Mouse (Mus musculus) MN1 (cell line): Measurements from ENCODE around the gene Gm572.

Source experiments
- DNase-seq: peaks from one replicate; pipeline ENCODE4 v3.0.0-alpha.2; 2016; ENCODE audit warnings: low spot score

Gene Gm572

GRCm38 (mm10) chr4:148643291-148644156 lies at the start of gene Gm572:
Gene Gm572, plus strand, starts transcription at chr4:148643317.
- DNase-seq = no peak

GRCm38 (mm10) chr4:148593996-148594395 lies 49.1 kb upstream of the Gm572 start:
- no peak for DNase-seq

GRCm38 (mm10) chr4:148595916-148596315 lies 47.2 kb upstream of the Gm572 start:
- no peak for DNase-seq

DNA sequence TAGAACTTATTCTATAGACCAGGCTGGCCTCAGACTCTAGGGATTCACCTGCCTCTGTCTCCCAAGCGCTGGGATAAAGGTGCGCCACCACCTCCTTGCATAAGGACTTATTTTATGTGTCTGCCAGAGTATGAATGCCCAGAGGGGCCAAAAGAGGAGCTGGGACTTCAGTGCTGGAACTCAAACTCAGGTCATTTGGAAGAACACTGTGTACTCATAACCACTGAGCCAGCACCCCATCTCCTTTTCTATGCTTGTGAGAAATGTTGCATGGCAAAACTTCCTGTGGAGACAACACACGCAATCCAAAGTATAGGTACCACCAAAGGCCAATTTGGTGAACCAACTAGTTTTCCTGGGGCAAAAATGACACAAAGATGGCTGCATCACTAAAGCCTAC lies 46.4 kb upstream of the Gm572 start:
- no peak for DNase-seq

GRCm38 (mm10) chr4:148598826-148599225 lies 44.3 kb upstream of the Gm572 start:
- no peak for DNase-seq

DNA sequence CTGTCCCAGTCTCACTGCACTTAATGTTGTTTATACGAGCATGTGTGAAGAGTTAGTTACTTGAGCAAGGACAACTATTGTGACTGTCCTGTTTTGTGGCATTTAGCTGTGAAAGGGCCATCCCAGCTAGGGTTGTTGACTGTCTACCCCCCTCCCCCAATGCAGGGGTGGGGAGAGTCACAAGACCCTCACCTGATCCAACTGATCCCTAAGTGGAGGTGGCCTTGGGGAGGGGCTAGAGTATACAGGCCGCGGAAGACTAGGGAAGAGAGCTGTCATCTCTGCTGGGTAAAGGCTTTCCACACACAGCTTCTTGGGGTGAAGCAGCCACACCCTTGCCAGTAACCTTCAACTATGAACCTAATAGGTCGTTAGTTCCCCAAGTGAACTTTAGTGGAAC lies 42.8 kb upstream of the Gm572 start:
- DNase-seq = no peak

DNA sequence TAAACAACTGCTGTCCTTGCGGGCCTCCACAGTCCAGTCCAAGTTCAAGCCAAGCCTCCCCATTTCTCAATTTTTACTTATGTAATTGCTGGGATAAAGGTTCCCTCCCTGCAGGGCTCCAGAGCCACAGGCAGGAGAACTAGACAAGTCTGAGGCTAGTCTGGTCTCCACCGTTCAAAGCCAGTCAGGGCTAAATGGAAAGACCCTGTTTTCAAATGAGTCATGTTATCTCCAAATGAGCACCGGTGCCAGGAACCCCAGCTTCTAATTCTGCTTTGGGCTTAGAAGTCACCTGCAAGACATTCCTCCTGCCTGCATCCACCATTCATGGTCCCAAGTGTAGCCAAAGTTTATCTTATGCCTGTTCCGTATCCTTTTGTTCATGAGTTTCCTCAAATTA lies 41.2 kb upstream of the Gm572 start:
- no peak for DNase-seq

GRCm38 (mm10) chr4:148602357-148603120 lies 40.6 kb upstream of the Gm572 start, which contains the start of gene Masp2:
Gene Masp2, plus strand, starts transcription at chr4:148602554.
- DNase-seq = no peak

GRCm38 (mm10) chr4:148603376-148604139 lies 39.6 kb upstream of the Gm572 start:
- no peak for DNase-seq

GRCm38 (mm10) chr4:148604141-148604540 lies 39.0 kb upstream of the Gm572 start:
- DNase-seq = no peak

- DNase-seq = peak; percentile 74
Observed at GRCm38 (mm10) chr4:148604541-148605165, 38.5 kb upstream of the Gm572 start.

GRCm38 (mm10) chr4:148607758-148608157 lies 35.4 kb upstream of the Gm572 start:
- DNase-seq = peak; percentile 73

GRCm38 (mm10) chr4:148609805-148610204 lies 33.3 kb upstream of the Gm572 start:
- DNase-seq = no peak

GRCm38 (mm10) chr4:148610631-148611364 lies 32.3 kb upstream of the Gm572 start:
- no peak for DNase-seq

DNA sequence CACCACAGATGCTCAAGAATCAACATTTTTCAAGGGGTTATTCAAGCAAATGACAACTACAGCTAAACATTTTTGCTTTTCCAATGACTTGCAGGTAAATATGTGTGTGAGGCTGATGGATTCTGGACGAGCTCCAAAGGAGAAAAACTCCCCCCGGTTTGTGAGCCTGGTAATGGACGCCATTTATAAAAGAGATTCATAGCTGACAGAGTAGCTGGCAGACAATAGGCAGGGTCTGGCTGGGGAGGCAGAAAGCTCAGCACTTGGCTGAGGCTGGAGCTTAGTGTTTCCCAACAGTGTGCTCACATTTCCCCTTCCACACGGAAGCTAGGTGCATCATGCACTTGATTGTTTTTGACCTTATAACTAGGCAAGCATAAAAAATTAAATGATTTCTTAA lies 30.6 kb upstream of the Gm572 start:
- DNase-seq = no peak

- no peak for DNase-seq
Observed at GRCm38 (mm10) chr4:148613738-148614137, 29.4 kb upstream of the Gm572 start.

DNA sequence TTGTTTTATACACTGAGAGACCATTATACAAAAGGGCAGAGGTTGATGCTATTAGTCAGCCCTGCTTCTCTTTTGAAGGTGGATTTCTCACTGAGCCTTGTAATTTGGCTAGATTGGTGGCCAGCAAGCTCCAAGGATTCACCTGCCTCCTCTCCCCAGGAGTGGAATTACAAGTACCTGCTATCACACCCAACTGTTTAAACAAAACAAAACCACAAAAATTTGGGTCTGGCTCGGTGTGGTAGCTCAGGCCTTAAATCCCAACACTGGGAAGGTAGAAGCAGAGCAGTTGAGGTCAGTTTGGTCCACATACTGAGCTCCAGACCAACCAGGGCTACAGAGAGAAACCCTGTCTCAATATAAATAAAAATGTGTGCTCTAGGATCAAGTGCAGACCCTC lies 23.3 kb upstream of the Gm572 start:
- no peak for DNase-seq

DNA sequence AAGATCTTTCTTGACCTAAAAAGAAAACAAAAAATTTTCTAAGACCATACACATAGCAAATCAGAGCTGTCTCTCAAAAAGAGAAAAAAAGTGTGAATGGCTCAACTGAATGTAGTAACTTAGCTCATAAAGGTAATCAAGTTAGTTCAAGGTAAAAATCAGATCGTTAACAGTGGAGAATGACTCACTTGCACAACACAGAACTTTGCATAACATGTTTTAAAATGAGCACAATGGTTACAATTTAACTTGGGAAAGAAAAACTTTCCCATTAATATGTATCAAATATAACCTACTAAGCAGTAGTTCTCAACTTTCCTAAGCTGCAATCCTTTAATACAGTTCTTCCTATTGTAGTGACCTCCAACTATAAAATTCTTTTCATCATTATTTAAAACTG lies 22.4 kb upstream of the Gm572 start:
- DNase-seq = no peak

- DNase-seq = no peak
Observed at GRCm38 (mm10) chr4:148622485-148622884, 20.6 kb upstream of the Gm572 start.

DNA sequence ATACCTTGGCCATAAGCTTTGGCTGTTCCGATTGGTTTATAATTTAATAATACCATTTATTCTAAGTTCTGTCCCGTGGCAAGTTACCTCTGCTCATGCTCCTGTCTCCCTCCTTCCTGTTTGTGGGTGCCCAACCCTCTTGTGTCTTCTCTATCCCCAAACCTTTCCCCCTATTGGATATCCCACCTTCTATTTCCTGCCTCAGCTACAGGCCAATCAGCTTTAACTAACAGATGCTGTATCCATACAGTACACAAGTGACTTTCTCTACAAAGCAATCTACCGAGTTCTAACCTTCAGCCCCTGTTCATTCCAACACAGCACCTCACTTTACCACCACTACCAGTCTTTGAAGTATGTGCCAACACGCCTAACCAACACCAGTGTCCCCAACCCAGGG lies 19.5 kb upstream of the Gm572 start:
- no peak for DNase-seq

GRCm38 (mm10) chr4:148625010-148625409 lies 18.1 kb upstream of the Gm572 start:
- DNase-seq = no peak
